Mouse (Mus musculus): ENCODE measurements around the gene Abca4.

DNA sequence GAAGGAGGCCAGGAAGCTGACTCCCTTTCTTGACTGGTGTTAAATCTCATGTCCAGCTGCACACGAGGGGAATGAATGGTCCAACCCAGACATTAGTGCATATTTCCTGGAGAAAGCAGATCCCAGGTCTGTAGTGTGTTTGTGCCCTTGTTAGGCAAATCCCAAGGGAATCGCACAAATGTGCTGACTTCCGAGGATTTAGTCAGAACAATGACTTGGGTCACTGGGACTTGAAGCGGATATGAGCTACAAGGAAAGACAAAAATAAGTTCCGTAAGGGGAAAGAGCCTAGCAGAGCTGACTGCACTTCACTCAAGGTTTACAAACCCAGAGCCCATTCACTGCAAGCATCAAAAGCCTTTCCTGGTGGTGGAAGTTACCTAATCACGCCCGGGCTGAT is 76.0 kb downstream of the Abca4 start:
- TF ChIP-seq POLR2A (IDR thresholded peaks at IDR 0.05; ENCODE audit: borderline replicate concordance, control insufficient read depth, low read depth, low read length) (no peak), CTCF (IDR thresholded peaks at IDR 0.05; ENCODE audit: control insufficient read depth, insufficient read depth, low read length) (no peak)

Measured in bone marrow, adult 2 months (tissue).